Mouse (Mus musculus): ENCODE measurements around the gene Fabp1.

- TF ChIP-seq CTCF (IDR thresholded peaks at IDR 0.05; ENCODE audit: borderline replicate concordance, control insufficient read depth, extremely low read depth, insufficient read depth, low read length, poor library complexity) (no peak), POLR2A (IDR thresholded peaks at IDR 0.05; ENCODE audit: control insufficient read depth, extremely low read depth, insufficient read depth, low read length, poor library complexity) (no peak)
These were observed 14.6 kb upstream of the Fabp1 start for GRCm38 (mm10) chr6:71184941-71185604.

Data from thymus, adult 2 months (tissue).